Mouse (Mus musculus) small intestine, adult 2 months (tissue): ENCODE measurements around the gene Tagln2. TPM values are rescaled to one million over a fixed set of nuclear protein-coding genes. Genes with fewer than 3 reads are reported as not detected.

Experiments
- H3K27ac ChIP-seq: fragments of 200-500 bp; 2 replicates; pipeline ENCODE4 v1.5.1; 2012; ENCODE audit warnings: low read depth, low read length, control low read depth, inconsistent platforms; ENCODE audit not compliant: insufficient read depth
- H3K27me3 ChIP-seq: fragments of 200-500 bp; 2 replicates; pipeline ENCODE4 v1.6.1; 2012; ENCODE audit warnings: mild to moderate bottlenecking, moderate library complexity, low read length, inconsistent platforms; ENCODE audit not compliant: control insufficient read depth, insufficient read depth
- H3K36me3 ChIP-seq: fragments of 200-500 bp; 2 replicates; pipeline ENCODE4 v1.6.1; 2012; ENCODE audit warnings: mild to moderate bottlenecking, low read length, control low read depth, inconsistent platforms; ENCODE audit not compliant: control insufficient read depth, insufficient read depth
- H3K4me1 ChIP-seq: fragments of 200-500 bp; 2 replicates; pipeline ENCODE4 v1.6.1; 2012; ENCODE audit warnings: low read length, inconsistent platforms, mixed read lengths; ENCODE audit not compliant: control insufficient read depth, insufficient read depth, insufficient read length
- H3K4me3 ChIP-seq: fragments of 200-500 bp; 2 replicates; pipeline ENCODE4 v1.5.1; 2012; ENCODE audit warnings: low read depth, mild to moderate bottlenecking, control low read depth, inconsistent platforms, low read length, moderate library complexity
- CTCF ChIP-seq: fragments of 200-500 bp; IDR thresholded peaks from 2 replicates; pipeline ENCODE4 v1.5.1; 2012; ENCODE audit warnings: low read depth, mild to moderate bottlenecking, control low read depth, inconsistent platforms, low read length, moderate library complexity, mixed read lengths; ENCODE audit not compliant: insufficient replicate concordance, insufficient read length; ENCODE audit errors: extremely low read depth
- POLR2A ChIP-seq: fragments of 200-500 bp; IDR thresholded peaks from 2 replicates; pipeline ENCODE4 v1.6.1; 2012; ENCODE audit warnings: low read depth, mild to moderate bottlenecking, control low read depth, inconsistent platforms, low read length, moderate library complexity
- WGBS: fragments of 180-500 bp; shearing (Covaris S2); methylation state at CpG from one replicate; pipeline ENCODE4 v1.1.7; 2018; 5-methylcytosine and 5-hydroxymethylcytosine counted together
- polyA plus RNA-seq: library from polyadenylated mRNA; depleted of rRNA; stranded (reverse); fragments of >200 nt; gene quantifications from 2 replicates; pipeline ENCODE4 v1.2.3, GENCODE M21; 2012; rRNA removed

Tagln2 gene
- 149 and 284 TPM in 2 replicates for polyA plus RNA-seq

DNA sequence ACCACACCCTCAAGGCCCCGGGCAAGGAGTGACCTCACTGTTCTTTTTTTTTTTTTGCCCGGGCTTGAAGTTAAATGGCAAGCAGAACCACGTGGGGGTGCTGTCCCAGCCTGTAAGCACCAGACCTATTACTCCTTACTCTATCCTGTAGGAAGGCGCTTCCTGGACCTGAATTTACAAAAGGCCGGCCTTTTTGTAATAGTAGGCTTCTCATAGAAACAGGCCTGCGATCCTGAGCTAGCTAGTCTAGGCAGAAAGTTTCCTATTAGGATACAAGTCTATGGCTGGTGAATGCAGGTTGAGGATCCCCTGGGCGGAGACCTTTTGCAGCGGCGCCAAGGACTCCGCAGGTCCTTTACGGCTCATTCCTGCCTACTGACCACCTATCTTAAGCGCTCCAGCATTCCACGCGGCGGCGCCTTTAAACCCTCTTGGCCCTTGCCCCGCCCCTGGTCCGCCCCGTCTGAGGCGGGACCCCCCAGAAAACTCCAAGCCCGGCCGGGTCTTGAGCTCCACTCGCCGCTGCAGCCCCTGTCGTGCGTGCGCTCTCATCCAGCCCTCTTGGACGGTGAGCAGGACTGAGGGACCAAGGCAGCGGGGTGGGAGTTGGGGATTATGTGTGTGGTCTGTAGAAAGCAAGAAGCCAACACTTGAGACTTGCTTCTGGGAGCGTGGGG, at the start of gene Tagln2:
Gene Tagln2 (plus strand): TSS at position 283 of the 677 bp plus-strand sequence.
- WGBS = under 1% methylated on average over 30 of the region's 30 CpGs
- Histone ChIP-seq H3K4me3 (peak within 1 kb of the TSS; percentile 90), H3K27ac (peak within 1 kb of the TSS; percentile 98), H3K27me3 (no peaks in the 10 kb centered on the region), H3K36me3 (peaks cover 17% of the 10 kb centered on the region), H3K4me1 (peaks cover 21% of the 10 kb centered on the region)
- TF ChIP-seq CTCF (peak; percentile 47; the same call in 1 of the 2 replicates), POLR2A (peak; percentile 96)

DNA sequence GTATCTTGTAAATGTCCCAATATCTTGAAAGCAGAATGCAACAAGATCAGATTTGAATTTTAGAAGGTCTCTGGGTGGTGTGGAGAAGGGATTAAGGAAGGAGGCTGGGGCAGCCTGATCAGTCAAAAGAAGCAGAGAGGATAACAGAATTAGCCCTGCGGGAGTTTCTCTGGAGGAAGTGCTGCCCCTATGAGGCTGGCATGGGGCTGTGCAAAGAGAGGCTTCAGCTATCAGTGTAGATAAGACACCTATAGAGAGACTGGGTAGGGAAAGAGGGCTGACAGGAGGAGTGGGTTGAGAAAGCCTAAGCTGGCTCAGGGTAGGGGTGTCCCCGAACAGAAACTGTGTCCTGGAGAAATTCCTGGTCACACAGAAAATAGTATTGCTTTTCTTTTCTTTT, 49.6 kb upstream of the Tagln2 start:
- Histone ChIP-seq H3K4me1 (no peaks in the 10 kb centered on the region), H3K27ac (no peak overlapping the region), H3K4me3 (no peak overlapping the region), H3K27me3 (no peaks in the 10 kb centered on the region), H3K36me3 (no peaks in the 10 kb centered on the region)
- no peak for TF ChIP-seq POLR2A
- peak; percentile 31; the same call in 1 of the 2 replicates for TF ChIP-seq CTCF
- WGBS = 48% methylated on average over 2 of the region's 2 CpGs

GRCm38 (mm10) chr1:172450848-172451470, 48.9 kb upstream of the Tagln2 start:
- Histone ChIP-seq H3K36me3 (no peaks in the 10 kb centered on the region), H3K4me3 (no peak overlapping the region), H3K27ac (no peak overlapping the region), H3K4me1 (no peaks in the 10 kb centered on the region), H3K27me3 (no peaks in the 10 kb centered on the region)
- WGBS = 67% methylated on average over 17 of the region's 17 CpGs
- TF ChIP-seq CTCF (no peak), POLR2A (no peak)

- TF ChIP-seq CTCF (no peak), POLR2A (no peak)
- no peaks in the 10 kb centered on the region for H3K4me1 ChIP-seq
- H3K4me3 ChIP-seq = no peak overlapping the region
- H3K27ac ChIP-seq = no peak overlapping the region
- WGBS = 47% methylated on average over 2 of the region's 2 CpGs
- H3K27me3 ChIP-seq = no peaks in the 10 kb centered on the region
- no peaks in the 10 kb centered on the region for H3K36me3 ChIP-seq
Observed at GRCm38 (mm10) chr1:172452911-172453310, 46.9 kb upstream of the Tagln2 start.

GRCm38 (mm10) chr1:172453810-172454209, 46.0 kb upstream of the Tagln2 start:
- Histone ChIP-seq H3K4me1 (no peaks in the 10 kb centered on the region), H3K27ac (no peak overlapping the region), H3K36me3 (no peaks in the 10 kb centered on the region), H3K4me3 (no peak overlapping the region), H3K27me3 (no peaks in the 10 kb centered on the region)
- WGBS = 87% methylated on average over 2 of the region's 2 CpGs
- TF ChIP-seq CTCF = no peak
- no peak for TF ChIP-seq POLR2A

DNA sequence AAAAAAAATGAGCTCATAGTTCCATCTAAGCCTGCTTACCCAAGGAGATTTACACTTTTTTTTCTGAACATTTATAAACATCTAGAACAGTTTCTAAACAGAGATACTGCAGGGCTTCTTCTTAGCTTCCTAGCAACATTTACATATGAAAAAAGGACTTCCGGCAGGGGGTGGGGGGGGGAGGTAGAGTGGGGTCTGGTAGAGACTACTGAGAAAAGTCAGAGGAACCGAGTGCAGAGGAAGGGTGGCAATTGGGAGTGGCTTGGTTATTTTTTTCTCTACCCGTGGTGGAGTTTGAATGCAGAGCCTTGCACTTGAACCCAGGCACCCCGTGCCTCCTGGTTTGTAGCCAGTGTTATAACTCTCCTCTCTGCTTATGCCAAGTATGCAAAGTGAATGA, 44.4 kb upstream of the Tagln2 start:
- no peaks in the 10 kb centered on the region for H3K36me3 ChIP-seq
- H3K4me3 ChIP-seq = no peak overlapping the region
- 54% methylated on average over 4 of the region's 4 CpGs for WGBS
- peaks cover 7% of the 10 kb centered on the region; the same call in 1 of the 2 replicates for H3K4me1 ChIP-seq
- H3K27ac ChIP-seq = peak overlapping the region; percentile 61; the same call in 1 of the 2 replicates
- H3K27me3 ChIP-seq = no peaks in the 10 kb centered on the region
- TF ChIP-seq CTCF (no peak), POLR2A (no peak)

GRCm38 (mm10) chr1:172456001-172456677, 43.7 kb upstream of the Tagln2 start:
- Histone ChIP-seq H3K4me1 (peaks cover 7% of the 10 kb centered on the region; the same call in 1 of the 2 replicates), H3K27me3 (no peaks in the 10 kb centered on the region), H3K27ac (peak overlapping the region; percentile 0; the same call in 1 of the 2 replicates), H3K4me3 (no peak overlapping the region), H3K36me3 (no peaks in the 10 kb centered on the region)
- 72% methylated on average over 7 of the region's 7 CpGs for WGBS
- no peak for TF ChIP-seq CTCF
- TF ChIP-seq POLR2A = no peak
